In genomic region chr5:90565205-90565604, GRCm38 (mm10) we compare ENCODE assay signal across 24 mouse cellular contexts. TPM values are rescaled to one million over a fixed set of nuclear protein-coding genes. Genes with fewer than 3 reads are reported as not detected.
"Had no signal": no experiment of that assay in that cellular context is flagged by ENCODE, and none has a peak within 500 bp of the region (broad histone marks: within the 10 kb centered on the region; RNA-seq: fewer than 3 reads in every experiment).

No protein-coding gene starts in this region.

- DNase-seq: liver, postnatal 0 days; lung, adult 2 months; lung, postnatal 14 days; lung, postnatal 36 days; retina, postnatal 1 day; right cerebral cortex, postnatal 25 days; right cerebral cortex, postnatal 4 days; spleen, adult 18-20 months; thymus, adult 18-20 months; thymus, postnatal 14 days; thymus, postnatal 36 days had no signal

- H3K4me2 ChIP-seq: liver, embryonic 15.5 days; lung, embryonic 15.5 days; midbrain, embryonic 11.5 days; midbrain, embryonic 13.5 days; midbrain, embryonic 15.5 days; neural tube, embryonic 12.5 days had no signal

- H3K27ac ChIP-seq: liver, embryonic 15.5 days; lung, embryonic 15.5 days; macrophage; midbrain, embryonic 13.5 days; midbrain, embryonic 15.5 days; neural tube, embryonic 12.5 days had no signal

- ATAC-seq: liver, postnatal 0 days; lung, postnatal 0 days; midbrain, embryonic 13.5 days; midbrain, embryonic 15.5 days had no signal

- H3K4me3 ChIP-seq: liver, embryonic 15.5 days; lung, embryonic 15.5 days; megakaryocyte, embryonic 14.5 days; midbrain, embryonic 13.5 days; midbrain, embryonic 15.5 days; neural tube, embryonic 12.5 days had no signal

- H3K36me3 ChIP-seq: liver, embryonic 15.5 days; lung, embryonic 15.5 days; midbrain, embryonic 13.5 days; midbrain, embryonic 15.5 days; neural tube, embryonic 12.5 days had no signal

- H3K9me3 ChIP-seq: liver, embryonic 15.5 days; lung, embryonic 15.5 days; megakaryocyte, embryonic 14.5 days; midbrain, embryonic 13.5 days; midbrain, embryonic 15.5 days; neural tube, embryonic 12.5 days had no signal

- H3K4me1 ChIP-seq: megakaryocyte, embryonic 14.5 days; midbrain, embryonic 13.5 days; midbrain, embryonic 15.5 days; neural tube, embryonic 12.5 days had no signal

- H3K9ac ChIP-seq: liver, embryonic 15.5 days; liver, postnatal 0 days; lung, embryonic 15.5 days; midbrain, embryonic 13.5 days; midbrain, embryonic 15.5 days; neural tube, embryonic 12.5 days had no signal

- H3K27me3 ChIP-seq: liver, embryonic 15.5 days; lung, embryonic 15.5 days; megakaryocyte, embryonic 14.5 days; midbrain, embryonic 13.5 days; midbrain, embryonic 15.5 days; neural tube, embryonic 12.5 days had no signal

RNA-seq across cellular contexts. Expression of gene 5830473C10Rik, which starts 4.3 kb away (rescaled TPM):
- polyA plus RNA-seq: lung, adult 2 months; lung, postnatal 0 days; macrophage; midbrain, embryonic 11.5 days; midbrain, embryonic 13.5 days; neural tube, embryonic 12.5 days; neural tube, embryonic 14.5 days; small intestine, adult 2 months; thymus, postnatal 0 days had no signal

RNA-seq across cellular contexts. Expression of gene Afm, which starts 46.5 kb away (rescaled TPM):
- polyA plus RNA-seq: lung, adult 2 months; lung, postnatal 0 days; macrophage; midbrain, embryonic 11.5 days; midbrain, embryonic 13.5 days; midbrain, embryonic 15.5 days; midbrain, postnatal 0 days; neural tube, embryonic 12.5 days; neural tube, embryonic 14.5 days; small intestine, adult 2 months; thymus, postnatal 0 days had no signal
